Mouse (Mus musculus): Measurements from ENCODE around the gene Mink1.

DNA sequence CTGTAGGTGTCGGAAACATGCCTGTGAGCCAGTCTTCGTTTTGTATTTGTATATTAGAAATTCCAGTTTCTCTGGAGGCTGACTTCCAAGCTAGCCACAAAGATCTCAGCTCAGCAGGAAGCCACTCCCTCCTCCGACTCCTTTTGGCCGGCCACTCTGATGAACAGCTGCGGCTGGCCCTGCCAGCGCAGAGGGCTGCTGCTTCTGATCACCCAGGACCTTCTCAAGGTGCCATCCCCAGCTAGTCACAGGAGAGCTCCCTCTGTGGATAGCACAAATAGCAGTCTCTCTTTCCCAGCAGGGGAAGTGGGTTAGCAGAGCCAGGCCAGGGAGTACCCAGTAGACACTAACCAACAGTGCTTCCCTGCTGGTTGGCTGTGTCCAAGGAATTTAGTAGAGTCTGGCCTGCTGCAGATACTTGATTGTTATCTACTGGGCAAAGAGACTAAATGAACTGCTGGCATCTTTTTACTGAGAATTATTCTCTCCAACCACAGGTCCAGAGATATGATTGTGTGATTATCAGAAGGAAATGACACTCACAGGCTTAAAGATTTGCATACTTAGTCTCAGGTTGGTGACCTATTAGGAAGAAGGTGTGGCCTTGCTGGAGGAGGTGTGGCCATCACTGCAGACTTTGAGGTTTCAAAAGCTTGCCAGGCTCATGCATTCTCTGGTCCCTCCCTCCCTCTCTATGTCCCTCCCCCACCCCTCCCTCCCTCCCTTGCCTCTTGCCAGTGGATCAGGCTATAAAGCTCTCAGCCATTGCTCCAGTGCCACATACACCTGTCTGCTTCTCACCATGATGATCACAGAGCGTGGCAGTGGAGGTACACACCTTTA is 59.5 kb downstream of the Mink1 start:
- no peak for TF ChIP-seq ZC3H11A (IDR thresholded peaks at IDR 0.05; ENCODE audit: borderline replicate concordance, low read depth, low read length)
- TF ChIP-seq CHD2 (IDR thresholded peaks at IDR 0.05; ENCODE audit: low read depth, low read length) = no peak
- no peak for TF ChIP-seq ZNF384 (IDR thresholded peaks at IDR 0.05; ENCODE audit: low read depth, low read length)

All from ES-E14 (cell line).